ENCODE assay signal across 8 mouse cellular contexts in the genomic region with DNA sequence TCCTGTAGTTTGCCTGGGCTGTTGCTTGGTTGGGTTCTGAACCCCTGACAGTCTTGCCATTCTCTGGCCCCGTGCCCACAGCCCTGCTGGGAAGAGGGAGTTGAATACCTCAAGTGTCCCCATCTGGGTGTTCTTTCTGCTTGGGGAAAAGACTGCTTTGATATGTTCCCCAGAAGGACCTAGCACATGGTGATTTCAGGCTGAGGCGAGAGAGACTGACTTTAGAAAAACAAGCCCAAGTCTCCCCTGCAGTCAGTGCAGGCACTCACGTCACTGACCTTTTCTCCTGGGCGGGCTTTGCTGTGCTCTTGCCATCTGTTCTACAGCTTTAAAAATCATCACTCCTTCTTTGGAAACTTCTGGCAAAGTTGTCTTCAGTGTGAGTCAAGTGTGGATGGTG.
DNase-seq lines count a peak whose midpoint lies in the region; ATAC-seq and TF ChIP-seq lines count a peak whose summit lies in the region.
"Had no signal": no experiment of that assay in that cellular context is flagged by ENCODE, and none has a peak within 500 bp of the region (broad histone marks: within the 10 kb centered on the region; RNA-seq: fewer than 3 reads in every experiment).

No protein-coding gene starts in this region.

- ATAC-seq in intestine, postnatal 0 days = no peak

- no peak for TF ChIP-seq CTCF in intestine, postnatal 0 days (IDR thresholded peaks at IDR 0.05; ENCODE audit: low read depth)

- H3K4me1 ChIP-seq in intestine, postnatal 0 days (replicated peaks; ENCODE audit: control insufficient read depth, insufficient read depth, low read length) = no peaks in the 10 kb centered on the region
- H3K4me1 ChIP-seq in hindbrain, embryonic 10.5 days (replicated peaks) = 0 out of 2 replicates have a peak, but pooled peaks cover 3% of the 10 kb centered on the region

- H3K27me3 ChIP-seq in intestine, postnatal 0 days (replicated peaks; ENCODE audit: control insufficient read depth, insufficient read depth, low read length) = no peaks in the 10 kb centered on the region
- no peaks in the 10 kb centered on the region for H3K27me3 ChIP-seq in hindbrain, embryonic 10.5 days (ENCODE audit: insufficient read depth, poor library complexity, severe bottlenecking)

- H3K27ac ChIP-seq in intestine, postnatal 0 days (ENCODE audit: low read depth, low read length) = no peak overlapping the region
- no peak overlapping the region for H3K27ac ChIP-seq in hindbrain, embryonic 10.5 days
- H3K27ac ChIP-seq: macrophage had no signal

- H3K9ac ChIP-seq in intestine, postnatal 0 days (ENCODE audit: low read depth, low read length) = no peak overlapping the region

- peak; percentile 29 for DNase-seq in adrenal gland, postnatal 25 days
- DNase-seq in cerebellum, adult 8-10 months = peak; percentile 61
- DNase-seq in heart, adult 9 months (ENCODE audit: low spot score in 2 of 2) = peak; percentile 54
- DNase-seq in left cerebral cortex, postnatal 4 days = peak; percentile 35
- DNase-seq in neural tube, embryonic 10.5 days (ENCODE audit: extremely low spot score, low spot score) = no peak
- no peak for DNase-seq in hindbrain, embryonic 10.5 days (ENCODE audit: low spot score)

- no peak overlapping the region for H3K4me2 ChIP-seq in intestine, postnatal 0 days (replicated peaks; ENCODE audit: low read depth)

- H3K9me3 ChIP-seq in intestine, postnatal 0 days (ENCODE audit: control insufficient read depth) = no peaks in the 10 kb centered on the region
- no peaks in the 10 kb centered on the region for H3K9me3 ChIP-seq in hindbrain, embryonic 10.5 days

- 67% methylated on average over 4 of the region's 4 CpGs for WGBS in intestine, postnatal 0 days
- 75% methylated on average over 4 of the region's 4 CpGs for WGBS in hindbrain, embryonic 10.5 days

- H3K4me3 ChIP-seq in intestine, postnatal 0 days (ENCODE audit: low read depth, low read length) = no peak overlapping the region
- H3K4me3 ChIP-seq in hindbrain, embryonic 10.5 days = no peak overlapping the region

- peaks cover 4% of the 10 kb centered on the region; the same call in 1 of the 2 replicates for H3K36me3 ChIP-seq in intestine, postnatal 0 days (ENCODE audit: control insufficient read depth, insufficient read depth)
- H3K36me3 ChIP-seq in hindbrain, embryonic 10.5 days = 0 out of 2 replicates have a peak, but pooled peaks cover 2% of the 10 kb centered on the region

- intact Hi-C loops in left cerebral cortex, postnatal 4 days (cut with DNase I) = no loop called here

Comparison
In these comparisons a context has a peak if more than half of its experiments do, and no peak if none do; other contexts are left out.
1. DNase-seq: peak in adrenal gland, postnatal 25 days (single experiment), cerebellum, adult 8-10 months (single experiment), heart, adult 9 months (2 of 2) and left cerebral cortex, postnatal 4 days (single experiment); none in neural tube, embryonic 10.5 days (single experiment) and hindbrain, embryonic 10.5 days (single experiment).